Mouse (Mus musculus): ENCODE results near the gene Mks1.

DNA sequence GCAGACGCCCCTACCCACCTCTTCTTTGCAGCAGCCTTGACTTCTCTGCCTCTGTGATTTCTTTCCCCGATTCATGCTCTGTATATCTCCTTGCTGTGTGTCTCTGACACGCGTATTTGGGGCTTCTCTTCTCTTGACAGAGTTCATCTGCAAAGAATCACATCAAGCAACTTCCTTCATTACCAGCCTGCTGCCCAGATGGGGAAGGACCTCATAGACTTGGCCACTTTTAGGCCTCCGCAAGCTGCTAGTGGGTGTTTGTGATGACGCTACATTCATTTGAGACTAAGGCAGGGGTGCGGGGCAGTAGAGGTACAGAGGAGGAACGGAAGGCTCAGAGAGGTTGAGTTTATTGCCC lies 561 bp downstream of the Mks1 start:
- no peak for TF ChIP-seq POLR2A (IDR thresholded peaks at IDR 0.05; ENCODE audit: borderline replicate concordance, low read depth, low read length)
- TF ChIP-seq CTCF (IDR thresholded peaks at IDR 0.05; ENCODE audit: low read depth, low read length), result no peak

All from bone marrow macrophage, adult 2 months (primary cell).